Mouse (Mus musculus) heart, embryonic 14.5 days (tissue): Measurements from ENCODE around the gene Trpc1. TPM values are rescaled to one million over a fixed set of nuclear protein-coding genes. Genes with fewer than 3 reads are reported as not detected.

ENCODE experiments used
- ATAC-seq: fragments of 200-750 bp; cut with Nextera tagmentation; 2 replicates; pipeline ENCODE4 v1.8.0; 2017; ENCODE audit warnings: low read depth, moderate TSS enrichment; ENCODE audit not compliant: insufficient number of reproducible peaks, insufficient read depth, low FRiP score
- H3K27ac ChIP-seq, 2 experiments: fragments of 200-500 bp in 1 of 2; fragments of 300-500 bp in 1 of 2; sonication (generic) in 1 of 2; replicated peaks in 1 of 2; 2 replicates each; pipeline ENCODE4 v1.5.1; 2012 to 2014; ENCODE audit warnings: low read depth in 2 of 2, low read length in 2 of 2, control low read depth in 1 of 2, mild to moderate bottlenecking in 1 of 2, mixed read lengths in 1 of 2; ENCODE audit not compliant: control insufficient read depth in 1 of 2, insufficient read depth in 1 of 2
- H3K27me3 ChIP-seq: fragments of 300-500 bp; sonication (generic); 2 replicates; pipeline ENCODE4 v1.6.1; 2014; ENCODE audit warnings: mild to moderate bottlenecking, low read length, control low read depth; ENCODE audit not compliant: control insufficient read depth, insufficient read depth
- H3K36me3 ChIP-seq: fragments of 300-500 bp; sonication (generic); 2 replicates; pipeline ENCODE4 v1.6.1; 2014; ENCODE audit warnings: mild to moderate bottlenecking, control low read depth, low read length, mixed read lengths; ENCODE audit not compliant: control insufficient read depth, insufficient read depth
- H3K4me1 ChIP-seq, 2 experiments: fragments of 200-500 bp in 1 of 2; fragments of 300-500 bp in 1 of 2; sonication (generic) in 1 of 2; 2 replicates each; pipeline ENCODE4 v1.6.1; 2012 to 2014; ENCODE audit warnings: low read length in 2 of 2, control low read depth in 1 of 2, mixed read lengths in 1 of 2; ENCODE audit not compliant: control insufficient read depth in 2 of 2, insufficient read depth in 2 of 2
- H3K4me2 ChIP-seq: fragments of 300-500 bp; sonication (generic); 2 replicates; pipeline ENCODE4 v1.6.1; 2014; ENCODE audit warnings: mild to moderate bottlenecking, low read length
- H3K4me3 ChIP-seq, 2 experiments: fragments of 200-500 bp in 1 of 2; fragments of 300-500 bp in 1 of 2; sonication (generic) in 1 of 2; 2 replicates each; pipeline ENCODE4 v1.5.1; 2012 to 2014; ENCODE audit warnings: low read length in 2 of 2, mild to moderate bottlenecking in 2 of 2, control low read depth in 1 of 2, low read depth in 1 of 2, moderate library complexity in 1 of 2; ENCODE audit not compliant: control insufficient read depth in 1 of 2, insufficient read depth in 1 of 2
- H3K9ac ChIP-seq: fragments of 300-500 bp; sonication (generic); 2 replicates; pipeline ENCODE4 v1.6.1; 2014; ENCODE audit warnings: mild to moderate bottlenecking, low read length
- H3K9me3 ChIP-seq: fragments of 300-500 bp; sonication (generic); 2 replicates; pipeline ENCODE4 v1.6.1; 2016; ENCODE audit warnings: low read length, control low read depth; ENCODE audit not compliant: control insufficient read depth
- WGBS: fragments of 180-500 bp; shearing (Covaris S2); extraction: QIAGEN DNeasy Blood & Tissue Kit; methylation state at CpG from one replicate; pipeline ENCODE4 v1.1.7; 2014; 5-methylcytosine and 5-hydroxymethylcytosine counted together
- polyA plus RNA-seq: library from polyadenylated mRNA; unstranded; fragments of >200 nt; fragmentation: Nextera tagmentation; extraction: Ambion mirVana; gene quantifications from 2 replicates; pipeline ENCODE4 v1.2.1, GENCODE M21; 2014

Trpc1 gene
- polyA plus RNA-seq, 1 experiment from 2014 or later: 3.7 TPM

DNA sequence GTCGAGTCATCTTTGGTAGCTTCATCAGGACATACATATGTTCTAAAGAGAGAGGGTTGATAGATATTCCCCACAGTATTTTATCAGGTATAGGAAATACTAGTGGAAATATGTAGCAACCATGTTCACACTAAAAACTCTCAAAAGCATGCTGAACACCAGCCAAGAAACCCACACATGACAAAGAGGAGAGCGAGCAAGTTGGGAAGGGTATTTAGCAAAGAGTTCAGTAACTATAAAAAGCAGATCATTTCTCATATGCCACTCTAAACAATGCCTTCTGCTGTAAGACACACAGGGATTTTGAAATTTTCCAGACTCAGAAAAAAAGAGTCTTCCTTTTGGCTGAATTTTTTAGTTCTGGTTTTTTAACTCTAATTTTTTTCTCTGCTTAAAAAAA, 21.5 kb upstream of the Trpc1 start:
- Histone ChIP-seq H3K27ac (no peak overlapping the region), H3K27me3 (no peaks in the 10 kb centered on the region), H3K36me3 (no peaks in the 10 kb centered on the region), H3K9me3 (no peaks in the 10 kb centered on the region), H3K4me2 (no peak overlapping the region), H3K9ac (no peak overlapping the region), H3K4me1 (no peaks in the 10 kb centered on the region), H3K4me3 (no peak overlapping the region)
- ATAC-seq: no peak
- 72% methylated on average over 2 of the region's 2 CpGs for WGBS

DNA sequence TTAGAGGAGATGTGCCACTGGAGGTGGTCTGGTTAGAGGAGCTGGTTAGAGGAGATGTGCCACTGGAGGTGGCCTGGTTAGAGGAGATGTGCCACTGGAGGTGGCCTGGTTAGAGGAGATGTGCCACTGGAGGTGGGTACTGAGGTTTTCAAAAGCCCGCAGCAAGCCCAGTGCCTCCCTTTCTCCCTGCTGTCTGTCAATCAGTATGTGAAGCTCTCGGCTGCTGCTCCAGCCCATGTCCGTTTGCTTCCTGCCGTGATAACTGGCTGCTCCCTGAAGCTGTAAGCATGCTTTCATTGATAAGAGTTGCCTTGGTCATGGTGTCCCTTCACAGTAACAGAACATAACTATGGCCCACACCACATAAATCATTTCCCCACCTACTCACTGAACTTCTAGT, 13.0 kb upstream of the Trpc1 start:
- no peaks in the 10 kb centered on the region for H3K27me3 ChIP-seq
- H3K9me3 ChIP-seq: no peaks in the 10 kb centered on the region
- WGBS: 33% methylated on average over 4 of the region's 4 CpGs
- H3K27ac ChIP-seq: no peak overlapping the region
- H3K4me1 ChIP-seq: no peaks in the 10 kb centered on the region
- H3K36me3 ChIP-seq: no peaks in the 10 kb centered on the region
- no peak overlapping the region for H3K4me2 ChIP-seq
- H3K4me3 ChIP-seq: no peak overlapping the region
- H3K9ac ChIP-seq: no peak overlapping the region
- ATAC-seq: no peak

DNA sequence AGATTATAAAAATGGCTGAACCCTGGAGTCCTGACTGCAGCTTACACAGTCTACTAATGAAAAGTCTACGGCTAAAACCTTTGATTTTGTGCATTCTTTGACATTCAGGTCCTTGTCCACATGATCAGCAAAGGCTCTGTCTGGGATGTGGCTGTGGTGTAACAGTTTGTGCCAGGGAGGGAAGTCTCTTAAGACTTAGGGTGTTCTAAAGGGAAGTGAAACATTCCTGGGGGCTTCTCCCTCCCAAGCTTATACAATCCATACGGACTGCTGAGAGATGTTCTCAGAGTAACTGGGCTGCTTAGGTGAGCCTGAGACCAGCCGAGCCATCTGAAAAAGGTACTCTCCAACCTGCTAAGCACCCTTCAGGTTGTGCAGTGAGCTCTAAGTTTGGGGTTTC, 12.1 kb upstream of the Trpc1 start:
- ATAC-seq: no peak
- H3K9ac ChIP-seq: no peak overlapping the region
- no peaks in the 10 kb centered on the region for H3K9me3 ChIP-seq
- H3K27ac ChIP-seq: no peak overlapping the region
- H3K4me3 ChIP-seq: no peak overlapping the region
- WGBS: 85% methylated on average over 3 of the region's 3 CpGs
- no peaks in the 10 kb centered on the region for H3K36me3 ChIP-seq
- no peaks in the 10 kb centered on the region for H3K27me3 ChIP-seq
- no peak overlapping the region for H3K4me2 ChIP-seq
- H3K4me1 ChIP-seq: no peaks in the 10 kb centered on the region

DNA sequence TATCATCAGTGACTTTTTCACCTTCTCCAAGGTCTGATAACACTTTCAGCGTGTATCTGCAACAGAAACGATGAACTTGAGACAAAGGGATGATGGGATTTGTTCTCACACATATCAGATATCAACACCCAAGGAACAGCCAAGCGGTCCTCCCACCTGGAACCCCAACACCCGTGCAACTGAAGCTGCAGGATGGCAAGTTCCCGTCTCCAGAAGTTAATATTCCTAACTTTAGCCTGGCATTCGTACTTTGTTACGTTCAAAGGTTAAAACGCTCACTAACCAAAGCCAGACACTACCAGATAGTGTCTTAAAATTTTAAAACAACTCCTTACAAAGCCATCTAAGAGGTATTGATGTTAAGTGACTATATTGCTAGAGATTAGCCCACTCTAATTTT, 11.2 kb upstream of the Trpc1 start:
- Histone ChIP-seq H3K9ac (no peak overlapping the region), H3K27ac (no peak overlapping the region), H3K4me2 (no peak overlapping the region), H3K4me1 (no peaks in the 10 kb centered on the region), H3K27me3 (no peaks in the 10 kb centered on the region), H3K36me3 (no peaks in the 10 kb centered on the region), H3K9me3 (no peaks in the 10 kb centered on the region), H3K4me3 (no peak overlapping the region)
- 76% methylated on average over 8 of the region's 8 CpGs for WGBS
- no peak for ATAC-seq

DNA sequence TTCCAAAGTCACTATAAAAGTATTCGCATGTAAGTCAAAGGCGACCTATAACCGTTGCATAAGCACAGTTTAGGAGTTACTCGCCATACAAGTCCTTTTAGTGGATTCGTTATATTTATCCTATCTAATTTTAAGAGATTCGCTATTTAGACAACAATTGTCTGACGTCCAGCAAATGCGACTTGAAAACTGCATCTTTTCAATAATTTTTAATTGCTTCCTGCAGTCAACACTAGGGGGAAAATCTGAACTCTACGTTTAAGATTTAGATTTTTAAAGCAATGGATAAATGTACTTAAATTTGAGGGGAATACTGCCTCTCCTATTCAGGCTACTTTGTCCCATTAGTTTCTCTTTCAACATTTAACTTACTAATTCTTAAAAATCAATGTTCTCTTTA, 571 bp upstream of the Trpc1 start:
- no peak for ATAC-seq
- H3K4me3 ChIP-seq: peak overlapping the region in 1 of 2 experiments; percentile 92; a peak in 2 of 4 replicates
- no peaks in the 10 kb centered on the region for H3K36me3 ChIP-seq
- H3K9me3 ChIP-seq: no peaks in the 10 kb centered on the region
- H3K9ac ChIP-seq: no peak overlapping the region
- 45% methylated on average over 9 of the region's 9 CpGs for WGBS
- H3K4me2 ChIP-seq: peak overlapping the region; percentile 90
- H3K27ac ChIP-seq: no peak overlapping the region
- H3K4me1 ChIP-seq: peaks cover 2 to 10% of the 10 kb centered on the region in 2 experiments; a peak in 2 of 4 replicates
- H3K27me3 ChIP-seq: peaks cover 12% of the 10 kb centered on the region

DNA sequence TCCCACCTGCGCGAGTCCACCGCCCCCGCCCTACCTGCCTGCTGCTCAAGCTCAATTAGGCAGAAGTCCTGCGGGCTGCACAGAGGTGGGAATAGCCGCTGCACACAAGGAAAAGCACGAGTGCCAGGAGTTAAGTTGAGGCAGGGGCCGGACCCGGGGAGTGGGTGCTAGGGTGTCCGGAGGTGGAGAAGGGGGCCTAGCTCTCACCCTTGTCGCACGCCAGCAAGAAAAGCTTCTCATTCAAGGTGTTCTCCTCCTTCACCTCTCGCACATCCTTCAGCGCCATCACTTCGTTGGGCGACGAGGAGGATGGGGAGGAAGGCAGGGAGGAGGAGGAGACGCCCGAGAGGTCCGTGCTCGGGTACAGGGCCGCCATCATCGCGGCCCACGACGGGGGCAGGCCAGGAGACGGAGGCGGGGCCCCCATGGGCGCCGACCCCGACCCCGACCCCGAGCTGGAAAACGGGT, 680 bp downstream of the Trpc1 start:
- WGBS: under 1% methylated on average over 33 of the region's 34 CpGs

DNA sequence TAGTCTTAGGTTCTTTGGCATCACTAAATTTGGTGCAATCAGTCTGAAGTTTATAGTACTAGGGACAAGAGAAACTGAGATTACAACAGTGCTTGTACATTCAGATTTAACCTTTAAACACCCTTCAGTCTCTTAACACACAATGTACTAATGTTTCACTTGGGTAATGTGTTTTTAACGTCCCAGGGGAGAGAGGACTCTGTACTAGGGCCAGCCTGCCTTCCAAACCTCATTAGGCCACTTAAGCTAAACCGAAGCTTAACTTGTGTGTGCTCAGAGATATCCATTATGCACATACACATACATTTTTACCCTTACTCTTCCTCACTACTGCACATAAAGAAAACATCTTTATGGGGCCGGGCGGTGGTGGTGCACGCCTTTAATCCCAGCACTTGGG, 2.9 kb downstream of the Trpc1 start:
- WGBS: 87% methylated on average over 5 of the region's 5 CpGs
- Histone ChIP-seq H3K4me3 (no peak overlapping the region), H3K27ac (no peak overlapping the region), H3K4me2 (no peak overlapping the region), H3K9ac (no peak overlapping the region), H3K36me3 (no peaks in the 10 kb centered on the region), H3K4me1 (peaks cover 2 to 10% of the 10 kb centered on the region in 2 experiments; a peak in 2 of 4 replicates), H3K27me3 (peaks cover 8% of the 10 kb centered on the region; the same call in 1 of the 2 replicates), H3K9me3 (no peaks in the 10 kb centered on the region)
- no peak for ATAC-seq

More for the DNA sequence above, 680 bp downstream of the Trpc1 start:
- Histone ChIP-seq H3K27ac (peak overlapping the region in 1 of 2 experiments; percentile 65; a peak in 1 of 4 replicates), H3K4me3 (peak overlapping the region; percentile 87 to 92), H3K27me3 (peaks cover 12% of the 10 kb centered on the region), H3K9me3 (no peaks in the 10 kb centered on the region), H3K36me3 (no peaks in the 10 kb centered on the region), H3K4me1 (peaks cover 2 to 10% of the 10 kb centered on the region in 2 experiments; a peak in 2 of 4 replicates), H3K9ac (peak overlapping the region; percentile 84), H3K4me2 (peak overlapping the region; percentile 90)
- peak; percentile 60 for ATAC-seq
